Mouse (Mus musculus) bone marrow, adult 2 months (tissue): ENCODE measurements around the gene Park7. TPM values are rescaled to one million over a fixed set of nuclear protein-coding genes. Genes with fewer than 3 reads are reported as not detected.
A peak's percentile ranks its signal among the peaks of the same experiment; 100 is the strongest.

Source experiments
- H3K27ac ChIP-seq: fragments of 200-500 bp; 2 replicates; pipeline ENCODE4 v1.5.1; 2012; ENCODE audit warnings: low read depth, mild to moderate bottlenecking, control low read depth, inconsistent platforms, low read length; ENCODE audit not compliant: control insufficient read depth, poor library complexity, insufficient read depth
- H3K4me1 ChIP-seq: fragments of 200-500 bp; 2 replicates; pipeline ENCODE4 v1.6.1; 2011; ENCODE audit warnings: low read length; ENCODE audit not compliant: control insufficient read depth, insufficient read depth
- H3K4me3 ChIP-seq: fragments of 200-500 bp; replicated peaks from 2 replicates; pipeline ENCODE3; 2011; ENCODE audit warnings: mild to moderate bottlenecking, low read depth, low read length, control low read depth; ENCODE audit not compliant: control insufficient read depth
- CTCF ChIP-seq: fragments of 200-500 bp; IDR thresholded peaks from 2 replicates; pipeline ENCODE4 v1.5.1; 2011; ENCODE audit warnings: low read length, control low read depth; ENCODE audit not compliant: control insufficient read depth, insufficient read depth
- POLR2A ChIP-seq: fragments of 200-500 bp; IDR thresholded peaks from 2 replicates; pipeline ENCODE4 v1.6.1; 2011; ENCODE audit warnings: low read depth, mild to moderate bottlenecking, control low read depth, low read length, borderline replicate concordance; ENCODE audit not compliant: control insufficient read depth
- WGBS: fragments of 180-500 bp; shearing (Covaris S2); methylation state at CpG from one replicate; pipeline ENCODE4 v1.1.7; 2018; 5-methylcytosine and 5-hydroxymethylcytosine counted together
- polyA plus RNA-seq: library from polyadenylated mRNA; stranded (reverse); fragments of >200 nt; gene quantifications from 2 replicates; pipeline ENCODE4 v1.2.4, GENCODE M21; 2011; ENCODE audit warnings: low replicate concordance; ENCODE audit not compliant: missing spikeins, insufficient read depth, insufficient read length

The Park7 gene
- polyA plus RNA-seq, 1 experiment: 121 TPM

GRCm38 (mm10) chr4:150866069-150866468 lies 48.2 kb downstream of the Park7 start:
- H3K4me3 ChIP-seq: no peak overlapping the region
- WGBS: 80% methylated on average over 11 of the region's 11 CpGs
- no peak for TF ChIP-seq CTCF
- TF ChIP-seq POLR2A: no peak

GRCm38 (mm10) chr4:150865371-150865770 lies 48.9 kb downstream of the Park7 start:
- no peak overlapping the region for H3K4me3 ChIP-seq
- TF ChIP-seq CTCF (no peak), POLR2A (no peak)
- no peak overlapping the region for H3K27ac ChIP-seq
- H3K4me1 ChIP-seq: no peaks in the 10 kb centered on the region; the same call in 1 of the 2 replicates

More at GRCm38 (mm10) chr4:150866069-150866468, 48.2 kb downstream of the Park7 start:
- H3K4me1 ChIP-seq: no peaks in the 10 kb centered on the region; the same call in 1 of the 2 replicates
- no peak overlapping the region for H3K27ac ChIP-seq

GRCm38 (mm10) chr4:150862626-150863375 lies 51.4 kb downstream of the Park7 start:
- H3K4me3 ChIP-seq: no peak overlapping the region
- no peak overlapping the region for H3K27ac ChIP-seq
- TF ChIP-seq POLR2A: no peak
- no peak for TF ChIP-seq CTCF
- 70% methylated on average over 8 of the region's 8 CpGs for WGBS
- H3K4me1 ChIP-seq: no peaks in the 10 kb centered on the region; the same call in 1 of the 2 replicates

GRCm38 (mm10) chr4:150861161-150861560 lies 53.1 kb downstream of the Park7 start:
- 76% methylated on average over 2 of the region's 2 CpGs for WGBS
- Histone ChIP-seq H3K27ac (no peak overlapping the region), H3K4me1 (no peaks in the 10 kb centered on the region; the same call in 1 of the 2 replicates), H3K4me3 (no peak overlapping the region)
- no peak for TF ChIP-seq CTCF
- TF ChIP-seq POLR2A: no peak

DNA sequence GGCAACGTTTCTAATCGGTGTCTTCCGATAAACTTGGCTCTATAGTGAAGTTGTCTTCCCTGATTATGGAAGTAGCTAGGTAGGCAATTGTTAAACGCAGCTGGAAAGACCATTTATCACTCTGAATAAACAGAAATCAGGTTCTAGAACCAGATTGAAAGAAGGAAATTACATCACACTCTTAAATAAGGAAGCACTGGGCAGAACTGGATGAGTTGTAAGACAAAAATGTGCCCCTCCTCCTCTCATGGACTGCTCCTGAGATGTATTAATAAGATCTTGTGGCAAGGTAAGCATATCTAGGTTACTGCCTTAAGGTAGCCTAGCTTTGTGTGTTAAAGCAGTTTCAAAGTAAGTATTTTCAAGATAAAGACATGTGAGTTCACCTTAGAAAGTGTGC lies 53.7 kb downstream of the Park7 start:
- Histone ChIP-seq H3K4me3 (no peak overlapping the region), H3K4me1 (no peaks in the 10 kb centered on the region; the same call in 1 of the 2 replicates), H3K27ac (no peak overlapping the region)
- no peak for TF ChIP-seq POLR2A
- no peak for TF ChIP-seq CTCF
- WGBS: 30% methylated on average over 4 of the region's 4 CpGs

DNA sequence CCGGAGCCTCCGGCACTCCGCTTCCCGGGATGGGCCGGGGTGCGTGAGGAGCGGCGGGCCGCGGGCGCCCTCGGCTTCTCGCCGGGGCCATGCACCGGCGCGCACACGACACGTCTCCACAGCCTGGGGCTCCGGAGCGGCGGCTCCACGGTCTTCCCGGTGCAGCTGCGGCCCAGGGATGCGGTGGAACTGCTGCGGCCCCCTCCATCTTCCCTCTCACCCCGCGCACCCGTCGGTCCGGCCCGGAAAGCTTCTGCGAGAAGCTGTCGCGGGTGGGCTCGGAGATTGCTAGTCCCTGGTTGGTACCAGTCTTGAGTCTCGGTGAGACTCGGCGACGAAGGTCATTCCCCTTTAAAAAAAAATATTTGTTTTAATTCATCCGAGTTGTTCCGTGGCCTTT lies 58.9 kb downstream of the Park7 start:
- no peak overlapping the region; the same call in 1 of the 2 replicates for H3K27ac ChIP-seq
- H3K4me3 ChIP-seq: peak overlapping the region; percentile 9
- TF ChIP-seq POLR2A (no peak), CTCF (no peak)
- 1% methylated on average over 40 of the region's 43 CpGs for WGBS
- H3K4me1 ChIP-seq: no peaks in the 10 kb centered on the region

- H3K4me3 ChIP-seq: peak overlapping the region; percentile 60
These were observed 59.4 kb downstream of the Park7 start for GRCm38 (mm10) chr4:150854839-150855246.

GRCm38 (mm10) chr4:150853680-150854461 lies 60.4 kb downstream of the Park7 start, which contains the start of gene Errfi1:
TSS of gene Errfi1 (plus strand) at chr4:150853919.
- H3K27ac ChIP-seq: no peak within 1 kb of the TSS
- no peaks in the 10 kb centered on the region for H3K4me1 ChIP-seq
- H3K4me3 ChIP-seq: no peak within 1 kb of the TSS
- WGBS: 81% methylated on average over 13 of the region's 13 CpGs
- no peak for TF ChIP-seq CTCF
- TF ChIP-seq POLR2A: no peak

More at GRCm38 (mm10) chr4:150854839-150855246, 59.4 kb downstream of the Park7 start:
- Histone ChIP-seq H3K4me1 (no peaks in the 10 kb centered on the region), H3K27ac (peak overlapping the region; percentile 74; the same call in 1 of the 2 replicates)
- under 1% methylated on average over 59 of the region's 59 CpGs for WGBS
- TF ChIP-seq POLR2A (peak; percentile 96; the same call in 1 of the 2 replicates), CTCF (no peak)
